Mouse (Mus musculus): ENCODE measurements around the gene Fam185a. TPM values are rescaled to one million over a fixed set of nuclear protein-coding genes. Genes with fewer than 3 reads are reported as not detected.

Fam185a gene
- polyA plus RNA-seq, 1 experiment from 2014 or later, result 1.7 TPM

- H3K27ac ChIP-seq (ENCODE audit: low read length), result no peak overlapping the region
- H3K4me1 ChIP-seq (ENCODE audit: insufficient read depth, low read depth, low read length), result no peaks in the 10 kb centered on the region
- H3K27me3 ChIP-seq (replicated peaks; ENCODE audit: insufficient read depth, low read length), result no peaks in the 10 kb centered on the region
- no peaks in the 10 kb centered on the region for H3K9me3 ChIP-seq (ENCODE audit: low read length)
- TF ChIP-seq CTCF (IDR thresholded peaks at IDR 0.05), result no peak
- no peak for TF ChIP-seq EP300 (IDR thresholded peaks at IDR 0.05)
- H3K9ac ChIP-seq (replicated peaks; ENCODE audit: low read depth), result no peak overlapping the region
- no peaks in the 10 kb centered on the region for H3K36me3 ChIP-seq (ENCODE audit: insufficient read depth, low read length)
- no peak overlapping the region for H3K4me3 ChIP-seq (ENCODE audit: low read depth, low read length)
- no peak for DNase-seq (ENCODE audit: low spot score)
- H3K4me2 ChIP-seq (replicated peaks; ENCODE audit: low read depth, low read length), result no peak overlapping the region
- 71% methylated on average over 3 of the region's 3 CpGs for WGBS
- ATAC-seq, result no peak
Measured at GRCm38 (mm10) chr5:21487716-21488115, 63.0 kb downstream of the Fam185a start.

GRCm38 (mm10) chr5:21488506-21488905, 63.7 kb downstream of the Fam185a start:
- DNase-seq (ENCODE audit: low spot score), result no peak
- TF ChIP-seq EP300 (IDR thresholded peaks at IDR 0.05) (no peak), CTCF (IDR thresholded peaks at IDR 0.05) (no peak)
- Histone ChIP-seq H3K27ac (ENCODE audit: low read length) (no peak overlapping the region), H3K9ac (replicated peaks; ENCODE audit: low read depth) (no peak overlapping the region), H3K4me3 (ENCODE audit: low read depth, low read length) (no peak overlapping the region), H3K36me3 (ENCODE audit: insufficient read depth, low read length) (no peaks in the 10 kb centered on the region), H3K4me1 (ENCODE audit: insufficient read depth, low read depth, low read length) (no peaks in the 10 kb centered on the region), H3K4me2 (replicated peaks; ENCODE audit: low read depth, low read length) (no peak overlapping the region), H3K27me3 (replicated peaks; ENCODE audit: insufficient read depth, low read length) (no peaks in the 10 kb centered on the region), H3K9me3 (ENCODE audit: low read length) (no peaks in the 10 kb centered on the region)
- 77% methylated on average over 5 of the region's 5 CpGs for WGBS
- no peak for ATAC-seq

- ATAC-seq (no peak), DNase-seq (ENCODE audit: low spot score) (no peak)
- Histone ChIP-seq H3K27me3 (replicated peaks; ENCODE audit: insufficient read depth, low read length) (no peaks in the 10 kb centered on the region), H3K9me3 (ENCODE audit: low read length) (no peaks in the 10 kb centered on the region), H3K9ac (replicated peaks; ENCODE audit: low read depth) (no peak overlapping the region), H3K4me1 (ENCODE audit: insufficient read depth, low read depth, low read length) (no peaks in the 10 kb centered on the region), H3K36me3 (ENCODE audit: insufficient read depth, low read length) (no peaks in the 10 kb centered on the region), H3K4me2 (replicated peaks; ENCODE audit: low read depth, low read length) (no peak overlapping the region), H3K4me3 (ENCODE audit: low read depth, low read length) (no peak overlapping the region), H3K27ac (ENCODE audit: low read length) (no peak overlapping the region)
- 73% methylated on average over 4 of the region's 4 CpGs for WGBS
- TF ChIP-seq EP300 (IDR thresholded peaks at IDR 0.05) (no peak), CTCF (IDR thresholded peaks at IDR 0.05) (no peak)
Measured at GRCm38 (mm10) chr5:21489135-21489534, 64.4 kb downstream of the Fam185a start.

GRCm38 (mm10) chr5:21491469-21491868, 66.7 kb downstream of the Fam185a start:
- DNase-seq (ENCODE audit: low spot score), result no peak
- WGBS, result 79% methylated on average over 2 of the region's 2 CpGs
- Histone ChIP-seq H3K27me3 (replicated peaks; ENCODE audit: insufficient read depth, low read length) (no peaks in the 10 kb centered on the region), H3K9ac (replicated peaks; ENCODE audit: low read depth) (no peak overlapping the region), H3K4me2 (replicated peaks; ENCODE audit: low read depth, low read length) (no peak overlapping the region), H3K9me3 (ENCODE audit: low read length) (no peaks in the 10 kb centered on the region), H3K4me1 (ENCODE audit: insufficient read depth, low read depth, low read length) (no peaks in the 10 kb centered on the region), H3K36me3 (ENCODE audit: insufficient read depth, low read length) (no peaks in the 10 kb centered on the region), H3K4me3 (ENCODE audit: low read depth, low read length) (no peak overlapping the region), H3K27ac (ENCODE audit: low read length) (no peak overlapping the region)
- TF ChIP-seq CTCF (IDR thresholded peaks at IDR 0.05) (no peak), EP300 (IDR thresholded peaks at IDR 0.05) (no peak)
- ATAC-seq, result no peak

- no peak overlapping the region for H3K4me2 ChIP-seq (replicated peaks; ENCODE audit: low read depth, low read length)
- ATAC-seq, result no peak
- H3K4me1 ChIP-seq (ENCODE audit: insufficient read depth, low read depth, low read length), result no peaks in the 10 kb centered on the region
- no peak for DNase-seq (ENCODE audit: low spot score)
- TF ChIP-seq CTCF (IDR thresholded peaks at IDR 0.05), result no peak
- no peak for TF ChIP-seq EP300 (IDR thresholded peaks at IDR 0.05)
- 70% methylated on average over 3 of the region's 3 CpGs for WGBS
- H3K27me3 ChIP-seq (replicated peaks; ENCODE audit: insufficient read depth, low read length), result no peaks in the 10 kb centered on the region
- no peak overlapping the region for H3K4me3 ChIP-seq (ENCODE audit: low read depth, low read length)
- H3K9me3 ChIP-seq (ENCODE audit: low read length), result no peaks in the 10 kb centered on the region
- no peaks in the 10 kb centered on the region for H3K36me3 ChIP-seq (ENCODE audit: insufficient read depth, low read length)
- no peak overlapping the region for H3K9ac ChIP-seq (replicated peaks; ENCODE audit: low read depth)
- H3K27ac ChIP-seq (ENCODE audit: low read length), result no peak overlapping the region
Measured at GRCm38 (mm10) chr5:21492213-21492612, 67.5 kb downstream of the Fam185a start.

- WGBS, result 79% methylated on average over 8 of the region's 8 CpGs
- Histone ChIP-seq H3K36me3 (ENCODE audit: insufficient read depth, low read length) (no peaks in the 10 kb centered on the region), H3K4me3 (ENCODE audit: low read depth, low read length) (no peak overlapping the region), H3K9ac (replicated peaks; ENCODE audit: low read depth) (no peak overlapping the region), H3K27ac (ENCODE audit: low read length) (no peak overlapping the region), H3K27me3 (replicated peaks; ENCODE audit: insufficient read depth, low read length) (no peaks in the 10 kb centered on the region), H3K9me3 (ENCODE audit: low read length) (no peaks in the 10 kb centered on the region), H3K4me2 (replicated peaks; ENCODE audit: low read depth, low read length) (no peak overlapping the region), H3K4me1 (ENCODE audit: insufficient read depth, low read depth, low read length) (no peaks in the 10 kb centered on the region)
- TF ChIP-seq CTCF (IDR thresholded peaks at IDR 0.05) (no peak), EP300 (IDR thresholded peaks at IDR 0.05) (no peak)
- DNase-seq (ENCODE audit: low spot score), result no peak
- ATAC-seq, result no peak
Measured at GRCm38 (mm10) chr5:21493294-21493999, 68.7 kb downstream of the Fam185a start.

Data from lung, postnatal 0 days (tissue).